Mouse (Mus musculus) spleen, adult 18-20 months (tissue): ENCODE measurements around the gene Klhl36.

Experiments used
- DNase-seq, 2 experiments: peaks; one replicate each; pipeline ENCODE4 v3.0.0; 2022; ENCODE audit warnings: mixed read lengths in 2 of 2

Klhl36 gene

GRCm38 (mm10) chr8:119887130-119887529 lies 25.1 kb downstream of the Klhl36 start:
- peak in 1 of 2 experiments; percentile 38 for DNase-seq

GRCm38 (mm10) chr8:119888012-119888411 lies 25.9 kb downstream of the Klhl36 start:
- no peak for DNase-seq

GRCm38 (mm10) chr8:119897069-119897468 lies 35.0 kb downstream of the Klhl36 start:
- DNase-seq, result no peak

- no peak for DNase-seq
These were observed 35.9 kb downstream of the Klhl36 start for GRCm38 (mm10) chr8:119897933-119898332.

- DNase-seq, result no peak
These were observed 39.3 kb downstream of the Klhl36 start for GRCm38 (mm10) chr8:119901349-119901748.

GRCm38 (mm10) chr8:119901952-119902351 lies 39.9 kb downstream of the Klhl36 start:
- no peak for DNase-seq

GRCm38 (mm10) chr8:119904323-119904911 lies 42.4 kb downstream of the Klhl36 start:
- no peak for DNase-seq

- no peak for DNase-seq
These were observed 48.0 kb downstream of the Klhl36 start, which contains the start of gene Usp10 for GRCm38 (mm10) chr8:119909944-119910546. Gene Usp10, plus strand, starts transcription at chr8:119910360.

- DNase-seq, result peak; percentile 88 to 97
These were observed 48.6 kb downstream of the Klhl36 start, which contains the start of gene Gm20388 for GRCm38 (mm10) chr8:119910547-119911257. Gene Gm20388, plus strand, starts transcription at chr8:119910841.

GRCm38 (mm10) chr8:119911258-119911962 lies 49.3 kb downstream of the Klhl36 start:
- no peak for DNase-seq

GRCm38 (mm10) chr8:119912643-119913042 lies 50.6 kb downstream of the Klhl36 start:
- no peak for DNase-seq

GRCm38 (mm10) chr8:119913181-119913580 lies 51.1 kb downstream of the Klhl36 start:
- DNase-seq, result no peak

- DNase-seq, result no peak
These were observed 52.1 kb downstream of the Klhl36 start for GRCm38 (mm10) chr8:119914161-119914560.

GRCm38 (mm10) chr8:119915298-119915697 lies 53.2 kb downstream of the Klhl36 start:
- no peak for DNase-seq

GRCm38 (mm10) chr8:119916237-119916892 lies 54.3 kb downstream of the Klhl36 start:
- DNase-seq, result no peak

- DNase-seq, result no peak
These were observed 55.3 kb downstream of the Klhl36 start for GRCm38 (mm10) chr8:119917415-119917814.

GRCm38 (mm10) chr8:119918155-119918567 lies 56.1 kb downstream of the Klhl36 start:
- DNase-seq, result no peak

- DNase-seq, result no peak
These were observed 61.2 kb downstream of the Klhl36 start for GRCm38 (mm10) chr8:119923259-119923658.

GRCm38 (mm10) chr8:119925428-119925827 lies 63.4 kb downstream of the Klhl36 start:
- no peak for DNase-seq

- peak in 1 of 2 experiments; percentile 29 for DNase-seq
These were observed 64.4 kb downstream of the Klhl36 start for GRCm38 (mm10) chr8:119926474-119926873.
